Mouse (Mus musculus): ENCODE data around the gene Poc1a. TPM values are rescaled to one million over a fixed set of nuclear protein-coding genes. Genes with fewer than 3 reads are reported as not detected.

The Poc1a gene
- polyA plus RNA-seq, 1 experiment from 2014 or later, result 11.8 TPM

GRCm38 (mm10) chr9:106367592-106368111 lies 86.8 kb downstream of the Poc1a start:
- ATAC-seq, result peak; percentile 95
- Histone ChIP-seq H3K9ac (ENCODE audit: low read length) (peak overlapping the region; percentile 91), H3K9me3 (replicated peaks; ENCODE audit: control insufficient read depth, low read length) (no peaks in the 10 kb centered on the region), H3K4me1 (ENCODE audit: control insufficient read depth, insufficient read depth, low read length) (peaks cover 19% of the 10 kb centered on the region; the same call in 1 of the 2 replicates), H3K36me3 (ENCODE audit: control insufficient read depth, insufficient read depth, low read length) (peaks cover 10% of the 10 kb centered on the region), H3K4me3 (ENCODE audit: low read depth, low read length) (peak overlapping the region; percentile 79), H3K4me2 (ENCODE audit: low read length) (peak overlapping the region; percentile 95), H3K27ac (ENCODE audit: low read depth, low read length) (peak overlapping the region; percentile 95), H3K27me3 (replicated peaks; ENCODE audit: control insufficient read depth, insufficient read depth, low read length) (no peaks in the 10 kb centered on the region)
- WGBS, result under 1% methylated on average over 36 of the region's 36 CpGs
- DNase-seq (ENCODE audit: low spot score), result peak; percentile 98

DNA sequence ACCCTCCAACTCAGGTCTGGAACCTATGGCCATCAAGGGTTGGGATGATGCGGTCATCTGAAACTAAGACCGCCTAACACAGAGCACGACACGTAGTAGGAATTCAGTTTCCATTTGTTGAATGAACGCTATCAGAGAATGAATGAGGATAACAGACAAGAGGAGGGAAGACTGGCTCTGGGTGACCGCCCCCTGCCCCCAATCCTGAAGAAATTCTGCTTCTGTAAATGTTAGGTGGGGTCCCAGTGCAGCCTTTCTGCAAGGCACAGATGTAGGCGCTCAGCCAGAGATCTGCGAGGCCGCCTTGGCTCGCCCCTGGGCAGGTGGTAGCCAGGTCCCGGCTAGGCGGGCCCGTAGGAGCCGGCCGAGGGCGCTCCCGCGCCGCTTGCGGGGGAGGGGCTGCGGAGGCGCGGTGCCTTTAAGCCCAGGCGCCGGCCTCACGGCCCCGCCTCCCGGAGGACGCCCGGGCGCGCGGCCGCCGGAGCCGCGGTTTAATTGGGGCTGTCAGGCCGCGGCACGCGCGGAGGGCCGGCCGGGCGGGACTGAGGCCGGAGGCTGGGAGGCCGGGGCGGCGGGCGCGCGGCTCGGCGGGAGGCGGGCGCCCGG lies 87.4 kb downstream of the Poc1a start, which contains the start of gene Dusp7:
TSS of gene Dusp7 (plus strand) at position 521 of the 606 bp plus-strand sequence.
- ATAC-seq (peak; percentile 79), DNase-seq (ENCODE audit: low spot score) (peak; percentile 90)
- Histone ChIP-seq H3K9ac (ENCODE audit: low read length) (peak within 1 kb of the TSS; percentile 91), H3K4me1 (ENCODE audit: control insufficient read depth, insufficient read depth, low read length) (peaks cover 19% of the 10 kb centered on the region; the same call in 1 of the 2 replicates), H3K36me3 (ENCODE audit: control insufficient read depth, insufficient read depth, low read length) (peaks cover 15% of the 10 kb centered on the region), H3K4me3 (ENCODE audit: low read depth, low read length) (peak within 1 kb of the TSS; percentile 79), H3K9me3 (replicated peaks; ENCODE audit: control insufficient read depth, low read length) (no peaks in the 10 kb centered on the region), H3K27ac (ENCODE audit: low read depth, low read length) (peak within 1 kb of the TSS; percentile 95), H3K4me2 (ENCODE audit: low read length) (peak within 1 kb of the TSS; percentile 95), H3K27me3 (replicated peaks; ENCODE audit: control insufficient read depth, insufficient read depth, low read length) (no peaks in the 10 kb centered on the region)
- WGBS, result 0% methylated on average over 39 of the region's 57 CpGs

DNA sequence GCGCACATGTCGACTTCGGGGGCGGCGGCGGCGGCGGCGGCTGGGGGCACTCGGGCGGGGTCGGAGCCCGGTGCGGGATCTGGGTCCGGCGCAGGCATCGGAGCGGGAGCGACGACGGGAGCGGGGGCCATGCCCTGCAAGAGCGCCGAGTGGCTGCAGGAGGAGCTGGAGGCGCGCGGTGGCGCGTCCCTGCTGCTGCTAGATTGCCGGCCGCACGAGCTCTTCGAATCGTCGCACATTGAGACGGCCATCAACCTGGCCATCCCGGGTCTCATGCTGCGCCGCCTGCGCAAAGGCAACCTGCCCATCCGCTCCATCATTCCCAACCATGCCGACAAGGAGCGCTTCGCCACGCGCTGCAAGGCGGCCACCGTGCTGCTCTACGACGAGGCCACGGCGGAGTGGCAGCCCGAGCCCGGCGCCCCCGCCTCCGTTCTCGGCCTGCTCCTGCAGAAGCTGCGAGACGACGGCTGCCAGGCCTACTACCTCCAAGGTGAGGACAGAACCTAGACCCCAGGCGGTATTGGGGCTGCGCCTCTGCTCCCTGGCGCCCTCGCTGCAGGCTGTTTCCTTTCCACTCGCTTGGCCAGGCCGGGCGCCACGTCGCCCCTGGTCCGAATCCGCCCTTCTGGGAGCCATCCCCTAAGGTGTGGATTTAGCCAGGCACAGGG lies 88.1 kb downstream of the Poc1a start:
- Histone ChIP-seq H3K27me3 (replicated peaks; ENCODE audit: control insufficient read depth, insufficient read depth, low read length) (no peaks in the 10 kb centered on the region), H3K27ac (ENCODE audit: low read depth, low read length) (peak overlapping the region; percentile 95), H3K4me2 (ENCODE audit: low read length) (peak overlapping the region; percentile 95), H3K9ac (ENCODE audit: low read length) (peak overlapping the region; percentile 91), H3K4me1 (ENCODE audit: control insufficient read depth, insufficient read depth, low read length) (peaks cover 19% of the 10 kb centered on the region; the same call in 1 of the 2 replicates), H3K4me3 (ENCODE audit: low read depth, low read length) (peak overlapping the region; percentile 79), H3K9me3 (replicated peaks; ENCODE audit: control insufficient read depth, low read length) (no peaks in the 10 kb centered on the region), H3K36me3 (ENCODE audit: control insufficient read depth, insufficient read depth, low read length) (peaks cover 23% of the 10 kb centered on the region)
- ATAC-seq, result peak; percentile 36
- DNase-seq (ENCODE audit: low spot score), result peak; percentile 77
- WGBS, result under 1% methylated on average over 72 of the region's 72 CpGs

GRCm38 (mm10) chr9:106369801-106370485 lies 89.1 kb downstream of the Poc1a start:
- Histone ChIP-seq H3K9ac (ENCODE audit: low read length) (peak overlapping the region; percentile 91), H3K4me1 (ENCODE audit: control insufficient read depth, insufficient read depth, low read length) (peaks cover 19% of the 10 kb centered on the region; the same call in 1 of the 2 replicates), H3K4me2 (ENCODE audit: low read length) (peak overlapping the region; percentile 95), H3K9me3 (replicated peaks; ENCODE audit: control insufficient read depth, low read length) (no peaks in the 10 kb centered on the region), H3K27ac (ENCODE audit: low read depth, low read length) (peak overlapping the region; percentile 95; the same call in 1 of the 2 replicates), H3K27me3 (replicated peaks; ENCODE audit: control insufficient read depth, insufficient read depth, low read length) (no peaks in the 10 kb centered on the region), H3K36me3 (ENCODE audit: control insufficient read depth, insufficient read depth, low read length) (peaks cover 30% of the 10 kb centered on the region), H3K4me3 (ENCODE audit: low read depth, low read length) (peak overlapping the region; percentile 79)
- ATAC-seq (no peak), DNase-seq (ENCODE audit: low spot score) (no peak)
- 6% methylated on average over 11 of the region's 11 CpGs for WGBS

DNA sequence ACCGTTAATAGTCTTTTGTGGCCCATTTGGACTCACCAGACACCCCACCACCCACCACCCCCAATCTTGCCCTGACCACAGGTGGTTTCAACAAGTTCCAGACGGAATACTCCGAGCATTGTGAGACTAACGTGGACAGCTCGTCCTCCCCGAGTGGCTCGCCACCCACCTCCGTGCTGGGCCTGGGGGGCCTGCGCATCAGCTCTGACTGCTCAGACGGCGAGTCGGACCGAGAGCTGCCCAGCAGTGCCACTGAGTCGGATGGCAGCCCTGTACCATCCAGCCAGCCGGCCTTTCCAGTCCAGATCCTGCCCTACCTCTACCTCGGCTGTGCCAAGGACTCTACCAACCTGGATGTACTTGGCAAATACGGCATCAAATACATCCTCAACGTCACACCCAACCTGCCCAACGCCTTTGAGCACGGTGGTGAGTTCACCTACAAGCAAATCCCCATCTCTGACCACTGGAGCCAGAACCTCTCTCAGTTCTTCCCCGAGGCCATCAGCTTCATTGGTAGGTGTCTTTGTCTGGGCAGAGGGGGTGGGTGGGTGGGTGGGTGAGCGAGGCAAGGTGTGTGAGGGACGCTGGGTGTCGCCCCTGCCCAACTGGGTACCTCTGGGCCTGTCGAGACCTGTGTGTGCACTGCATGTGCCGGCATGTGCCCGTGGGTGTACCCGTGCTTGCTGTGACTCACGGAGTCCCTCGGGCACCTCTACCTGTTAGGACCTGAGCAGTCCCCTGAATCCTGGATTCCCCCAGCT lies 89.9 kb downstream of the Poc1a start:
- Histone ChIP-seq H3K4me1 (ENCODE audit: control insufficient read depth, insufficient read depth, low read length) (peaks cover 19% of the 10 kb centered on the region; the same call in 1 of the 2 replicates), H3K27ac (ENCODE audit: low read depth, low read length) (no peak overlapping the region), H3K4me2 (ENCODE audit: low read length) (peak overlapping the region; percentile 95), H3K36me3 (ENCODE audit: control insufficient read depth, insufficient read depth, low read length) (peaks cover 33% of the 10 kb centered on the region), H3K9ac (ENCODE audit: low read length) (peak overlapping the region; percentile 91), H3K9me3 (replicated peaks; ENCODE audit: control insufficient read depth, low read length) (no peaks in the 10 kb centered on the region), H3K4me3 (ENCODE audit: low read depth, low read length) (peak overlapping the region; percentile 79; the same call in 1 of the 2 replicates), H3K27me3 (replicated peaks; ENCODE audit: control insufficient read depth, insufficient read depth, low read length) (no peaks in the 10 kb centered on the region)
- no peak for DNase-seq (ENCODE audit: low spot score)
- 90% methylated on average over 30 of the region's 30 CpGs for WGBS
- no peak for ATAC-seq

DNA sequence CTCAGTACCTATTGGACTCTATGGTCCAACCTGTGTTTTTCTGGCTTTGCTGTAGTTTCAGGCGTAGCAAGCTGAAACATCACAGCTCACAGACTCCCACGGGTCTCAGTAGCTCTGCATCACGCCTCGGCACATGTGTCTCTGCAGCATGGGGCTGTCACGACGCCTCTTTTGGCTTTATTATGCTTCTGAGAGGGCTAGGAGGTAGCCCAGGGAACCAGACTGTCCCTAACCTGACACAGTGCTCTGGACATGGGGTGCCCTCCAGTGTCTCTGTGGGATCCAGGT lies 90.5 kb downstream of the Poc1a start:
- 77% methylated on average over 6 of the region's 6 CpGs for WGBS

GRCm38 (mm10) chr9:106371776-106372175 lies 90.9 kb downstream of the Poc1a start:
- no peaks in the 10 kb centered on the region for H3K9me3 ChIP-seq (replicated peaks; ENCODE audit: control insufficient read depth, low read length)
- no peak overlapping the region for H3K4me3 ChIP-seq (ENCODE audit: low read depth, low read length)
- H3K27ac ChIP-seq (ENCODE audit: low read depth, low read length), result no peak overlapping the region
- no peak overlapping the region for H3K9ac ChIP-seq (ENCODE audit: low read length)
- H3K4me1 ChIP-seq (ENCODE audit: control insufficient read depth, insufficient read depth, low read length), result peaks cover 19% of the 10 kb centered on the region; the same call in 1 of the 2 replicates
- H3K27me3 ChIP-seq (replicated peaks; ENCODE audit: control insufficient read depth, insufficient read depth, low read length), result no peaks in the 10 kb centered on the region
- 0 out of 2 replicates have a peak overlapping the region, but pooled peaks have one; percentile 5 for H3K4me2 ChIP-seq (ENCODE audit: low read length)
- ATAC-seq (no peak), DNase-seq (ENCODE audit: low spot score) (no peak)
- 44% methylated on average over 6 of the region's 6 CpGs for whole genome bisulfite sequencing
- H3K36me3 ChIP-seq (ENCODE audit: control insufficient read depth, insufficient read depth, low read length), result peaks cover 35% of the 10 kb centered on the region

More for the DNA sequence above, 90.5 kb downstream of the Poc1a start:
- Histone ChIP-seq H3K27me3 (replicated peaks; ENCODE audit: control insufficient read depth, insufficient read depth, low read length) (no peaks in the 10 kb centered on the region), H3K36me3 (ENCODE audit: control insufficient read depth, insufficient read depth, low read length) (peaks cover 35% of the 10 kb centered on the region), H3K4me2 (ENCODE audit: low read length) (peak overlapping the region; percentile 7; the same call in 1 of the 2 replicates), H3K4me1 (ENCODE audit: control insufficient read depth, insufficient read depth, low read length) (peaks cover 19% of the 10 kb centered on the region; the same call in 1 of the 2 replicates), H3K9me3 (replicated peaks; ENCODE audit: control insufficient read depth, low read length) (no peaks in the 10 kb centered on the region), H3K9ac (ENCODE audit: low read length) (0 out of 2 replicates have a peak overlapping the region, but pooled peaks have one; percentile 0), H3K27ac (ENCODE audit: low read depth, low read length) (no peak overlapping the region), H3K4me3 (ENCODE audit: low read depth, low read length) (no peak overlapping the region)
- ATAC-seq (no peak), DNase-seq (ENCODE audit: low spot score) (no peak)

Measured in forebrain, embryonic 14.5 days (tissue).